Mouse (Mus musculus): ENCODE data around the gene Id3.

The Id3 gene

GRCm38 (mm10) chr4:136147436-136148135 lies 4.3 kb downstream of the Id3 start:
- DNase-seq (ENCODE audit: low read depth, low spot score): peak; percentile 92

GRCm38 (mm10) chr4:136148342-136149044 lies 5.2 kb downstream of the Id3 start:
- peak; percentile 61 for DNase-seq (ENCODE audit: low read depth, low spot score)

GRCm38 (mm10) chr4:136149045-136149379 lies 5.7 kb downstream of the Id3 start:
- no peak for DNase-seq (ENCODE audit: low read depth, low spot score)

GRCm38 (mm10) chr4:136149734-136150133 lies 6.4 kb downstream of the Id3 start:
- peak; percentile 85 for DNase-seq (ENCODE audit: low read depth, low spot score)

- DNase-seq (ENCODE audit: low read depth, low spot score): no peak
These were observed 7.3 kb downstream of the Id3 start for GRCm38 (mm10) chr4:136150596-136150995.

- DNase-seq (ENCODE audit: low read depth, low spot score): peak; percentile 68
These were observed 9.5 kb downstream of the Id3 start for GRCm38 (mm10) chr4:136152821-136153220.

- DNase-seq (ENCODE audit: low read depth, low spot score): no peak
These were observed 11.2 kb downstream of the Id3 start for GRCm38 (mm10) chr4:136154462-136154861.

GRCm38 (mm10) chr4:136158498-136158897 lies 15.2 kb downstream of the Id3 start:
- DNase-seq (ENCODE audit: low read depth, low spot score): no peak

GRCm38 (mm10) chr4:136159802-136160397 lies 16.6 kb downstream of the Id3 start:
- peak; percentile 87 for DNase-seq (ENCODE audit: low read depth, low spot score)

- peak; percentile 92 for DNase-seq (ENCODE audit: low read depth, low spot score)
These were observed 20.2 kb downstream of the Id3 start for GRCm38 (mm10) chr4:136163448-136163847.

- DNase-seq (ENCODE audit: low read depth, low spot score): no peak
These were observed 21.7 kb downstream of the Id3 start for GRCm38 (mm10) chr4:136164981-136165380.

GRCm38 (mm10) chr4:136167701-136168100 lies 24.4 kb downstream of the Id3 start:
- DNase-seq (ENCODE audit: low read depth, low spot score): no peak

- DNase-seq (ENCODE audit: low read depth, low spot score): no peak
These were observed 27.1 kb downstream of the Id3 start for GRCm38 (mm10) chr4:136170401-136170800.

GRCm38 (mm10) chr4:136171455-136171854 lies 28.2 kb downstream of the Id3 start:
- peak; percentile 40 for DNase-seq (ENCODE audit: low read depth, low spot score)

- DNase-seq (ENCODE audit: low read depth, low spot score): peak; percentile 79
These were observed 28.8 kb downstream of the Id3 start, which contains the start of gene E2f2 for GRCm38 (mm10) chr4:136172011-136172541. TSS of gene E2f2 (plus strand) at chr4:136172394.

GRCm38 (mm10) chr4:136172542-136173209 lies 29.4 kb downstream of the Id3 start:
- peak; percentile 36 for DNase-seq (ENCODE audit: low read depth, low spot score)

- DNase-seq (ENCODE audit: low read depth, low spot score): peak; percentile 43
These were observed 30.0 kb downstream of the Id3 start for GRCm38 (mm10) chr4:136173210-136173715.

- DNase-seq (ENCODE audit: low read depth, low spot score): no peak
These were observed 31.2 kb downstream of the Id3 start for GRCm38 (mm10) chr4:136174216-136175193.

GRCm38 (mm10) chr4:136176022-136176552 lies 32.8 kb downstream of the Id3 start:
- DNase-seq (ENCODE audit: low read depth, low spot score): no peak

- peak; percentile 62 for DNase-seq (ENCODE audit: low read depth, low spot score)
These were observed 33.9 kb downstream of the Id3 start for GRCm38 (mm10) chr4:136177244-136177611.
